Mouse (Mus musculus): ENCODE data around the gene A630076J17Rik. TPM values are rescaled to one million over a fixed set of nuclear protein-coding genes. Genes with fewer than 3 reads are reported as not detected.

A630076J17Rik gene
- polyA plus RNA-seq (2015; fragmentation: Nextera tagmentation; extraction: Ambion mirVana), result not detected in 2 replicates

DNA sequence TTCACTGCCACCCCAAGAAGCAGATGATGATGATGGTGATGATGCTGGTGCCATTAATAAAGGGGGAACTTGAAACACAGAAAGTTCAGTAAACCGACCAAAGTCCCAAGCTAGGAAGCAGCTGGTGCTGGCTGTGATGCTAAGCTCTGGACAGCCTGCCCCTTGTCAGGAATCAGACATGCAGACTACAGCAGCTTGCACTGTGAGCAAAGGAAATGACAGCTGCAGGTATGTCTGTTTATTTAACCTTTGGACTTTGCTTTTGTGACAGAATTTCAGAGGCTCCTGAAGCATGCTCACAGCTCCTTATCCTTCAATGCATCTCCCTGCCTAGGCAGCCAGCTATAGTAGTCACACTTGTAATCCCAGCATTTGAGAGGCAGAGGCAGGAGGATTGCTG, at the start of gene A630076J17Rik:
A630076J17Rik (plus strand) TSS at position 88 of the 400 bp plus-strand sequence.
- Histone ChIP-seq H3K27ac (no peak within 1 kb of the TSS), H3K4me3 (replicated peaks) (no peak within 1 kb of the TSS), H3K9me3 (replicated peaks) (no peaks in the 10 kb centered on the region), H3K4me1 (0 out of 2 replicates have a peak, but pooled peaks cover 9% of the 10 kb centered on the region), H3K36me3 (no peaks in the 10 kb centered on the region), H3K9ac (no peak within 1 kb of the TSS), H3K4me2 (no peak within 1 kb of the TSS), H3K27me3 (0 out of 2 replicates have a peak, but pooled peaks cover 9% of the 10 kb centered on the region)
- WGBS, result 25% methylated on average over 1 of the region's 1 CpGs
- 0 out of 2 replicates have a peak, but pooled peaks have one; percentile 14 for ATAC-seq (replicated peaks; ENCODE audit: low FRiP score)

DNA sequence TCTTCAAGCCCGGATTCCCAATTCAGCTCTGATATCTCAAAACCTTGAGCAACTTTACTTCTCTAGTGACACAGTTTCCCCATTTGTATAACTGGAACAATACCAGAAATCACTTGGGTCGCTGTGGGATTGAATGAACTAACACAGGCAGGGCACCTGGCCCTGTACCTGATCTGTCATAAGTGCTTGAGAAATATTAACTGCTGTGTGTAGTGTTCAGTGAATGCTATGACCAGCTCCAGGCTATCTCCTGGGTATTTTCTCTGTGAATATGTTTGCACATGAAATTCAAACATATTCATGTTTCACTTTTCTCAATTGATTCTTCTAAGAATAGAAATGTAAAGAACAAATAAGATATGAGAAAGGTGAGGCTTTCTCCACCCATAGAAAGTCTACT, 49.6 kb upstream of the A630076J17Rik start:
- Histone ChIP-seq H3K9ac (no peak overlapping the region), H3K9me3 (replicated peaks) (no peaks in the 10 kb centered on the region), H3K4me2 (no peak overlapping the region), H3K27me3 (no peaks in the 10 kb centered on the region), H3K4me3 (replicated peaks) (no peak overlapping the region), H3K4me1 (no peaks in the 10 kb centered on the region), H3K36me3 (no peaks in the 10 kb centered on the region), H3K27ac (no peak overlapping the region)
- ATAC-seq (replicated peaks; ENCODE audit: low FRiP score), result no peak
- WGBS, result 91% methylated on average over 2 of the region's 2 CpGs

DNA sequence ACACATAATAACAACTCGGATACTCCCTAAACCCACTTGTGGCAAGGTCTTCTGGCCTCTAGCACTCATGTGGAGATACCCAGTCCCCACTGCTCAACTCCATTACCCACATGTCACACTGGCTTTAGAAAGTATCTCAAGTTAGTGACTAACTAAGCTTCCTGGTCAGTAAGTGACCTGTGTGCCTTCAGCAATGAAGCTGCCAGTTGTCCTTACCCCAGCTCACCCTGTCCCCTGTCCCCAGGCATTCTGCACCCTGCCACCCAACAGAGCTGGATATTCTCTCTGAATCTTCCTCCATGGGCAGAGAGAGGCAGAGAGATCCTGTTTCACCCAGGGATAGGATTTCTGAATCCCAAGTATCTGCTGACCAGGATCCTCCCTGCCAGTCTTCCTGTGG, 47.7 kb upstream of the A630076J17Rik start, which contains the start of gene Kcna10:
Kcna10 (plus strand) TSS at position 301 of the 400 bp plus-strand sequence.
- no peak for ATAC-seq (replicated peaks; ENCODE audit: low FRiP score)
- Histone ChIP-seq H3K27me3 (no peaks in the 10 kb centered on the region), H3K4me2 (no peak within 1 kb of the TSS), H3K4me1 (no peaks in the 10 kb centered on the region), H3K9ac (no peak within 1 kb of the TSS), H3K9me3 (replicated peaks) (no peaks in the 10 kb centered on the region), H3K4me3 (replicated peaks) (no peak within 1 kb of the TSS), H3K36me3 (no peaks in the 10 kb centered on the region), H3K27ac (no peak within 1 kb of the TSS)
- 83% methylated on average over 1 of the region's 1 CpGs for WGBS

DNA sequence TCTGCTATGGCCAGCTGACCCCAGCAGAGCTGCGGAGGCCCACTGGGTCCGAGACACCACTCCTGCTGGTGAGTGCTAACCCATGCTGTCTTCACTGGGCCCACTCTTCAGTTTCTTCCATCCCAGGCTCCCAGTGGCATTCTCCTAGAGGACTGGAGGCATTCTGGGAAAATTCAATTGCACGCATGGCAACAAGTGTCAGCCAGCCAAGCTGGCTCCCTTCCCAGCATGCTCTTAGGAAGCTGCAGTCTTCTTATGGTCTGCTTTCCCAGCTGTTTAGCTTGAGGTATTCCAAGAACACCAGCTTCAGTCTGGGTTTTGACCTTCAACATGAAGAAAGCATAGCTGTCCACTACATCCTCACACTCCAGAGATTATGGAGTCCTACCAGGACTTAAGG, 47.2 kb upstream of the A630076J17Rik start:
- H3K36me3 ChIP-seq, result no peaks in the 10 kb centered on the region
- 78% methylated on average over 3 of the region's 3 CpGs for WGBS
- no peak for ATAC-seq (replicated peaks; ENCODE audit: low FRiP score)

DNA sequence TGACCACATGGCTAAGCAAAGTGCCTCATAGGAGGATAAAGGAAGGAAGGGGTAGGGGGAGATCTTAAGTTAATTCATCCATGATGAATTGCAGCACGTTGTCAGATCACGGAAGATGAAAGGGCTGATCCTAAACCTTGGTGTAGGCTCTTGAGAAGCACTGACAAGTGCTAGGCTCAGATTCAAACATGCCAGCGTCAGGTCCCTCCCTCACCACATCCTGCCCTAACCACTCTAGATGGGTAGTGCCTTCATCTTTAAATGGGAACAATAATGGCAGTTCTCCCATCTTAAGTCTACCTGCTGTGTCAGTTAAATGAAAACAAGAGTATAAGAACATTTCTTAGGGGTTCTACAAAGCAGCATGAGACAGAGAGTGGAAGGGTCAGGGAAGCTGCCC, 44.8 kb upstream of the A630076J17Rik start:
- WGBS, result 84% methylated on average over 3 of the region's 3 CpGs
- Histone ChIP-seq H3K9me3 (replicated peaks) (no peaks in the 10 kb centered on the region), H3K4me1 (no peaks in the 10 kb centered on the region)

More for the DNA sequence above, 47.2 kb upstream of the A630076J17Rik start:
- no peak overlapping the region for H3K27ac ChIP-seq
- no peak overlapping the region for H3K4me3 ChIP-seq (replicated peaks)
- H3K4me1 ChIP-seq, result no peaks in the 10 kb centered on the region
- H3K9me3 ChIP-seq (replicated peaks), result no peaks in the 10 kb centered on the region
- no peak overlapping the region for H3K4me2 ChIP-seq
- H3K9ac ChIP-seq, result no peak overlapping the region
- H3K27me3 ChIP-seq, result no peaks in the 10 kb centered on the region

DNA sequence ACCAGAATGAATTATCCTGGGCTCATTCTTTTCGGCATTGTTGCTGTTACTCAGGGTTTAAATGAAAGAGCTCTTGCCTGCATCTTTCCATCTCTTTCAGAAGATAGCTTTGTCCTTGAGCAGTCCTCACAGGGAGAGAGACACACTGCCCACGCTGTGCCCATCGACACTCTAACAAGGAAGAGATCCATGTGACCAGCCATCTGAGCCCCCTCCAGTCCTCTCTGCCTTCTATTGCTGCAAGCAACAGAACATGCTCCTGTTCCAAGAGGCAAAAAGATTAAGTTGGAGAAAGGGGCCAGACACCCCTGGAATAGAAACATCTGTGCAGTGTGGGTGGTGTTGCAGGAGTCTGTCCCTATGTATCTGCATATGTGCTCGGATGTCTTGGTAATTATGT, 43.4 kb upstream of the A630076J17Rik start:
- no peaks in the 10 kb centered on the region for H3K9me3 ChIP-seq (replicated peaks)
- 84% methylated on average over 4 of the region's 4 CpGs for WGBS
- no peak for ATAC-seq (replicated peaks; ENCODE audit: low FRiP score)

More for the DNA sequence above, 44.8 kb upstream of the A630076J17Rik start:
- Histone ChIP-seq H3K4me2 (no peak overlapping the region), H3K27ac (no peak overlapping the region), H3K27me3 (no peaks in the 10 kb centered on the region), H3K9ac (no peak overlapping the region), H3K4me3 (replicated peaks) (no peak overlapping the region), H3K36me3 (no peaks in the 10 kb centered on the region)
- no peak for ATAC-seq (replicated peaks; ENCODE audit: low FRiP score)

DNA sequence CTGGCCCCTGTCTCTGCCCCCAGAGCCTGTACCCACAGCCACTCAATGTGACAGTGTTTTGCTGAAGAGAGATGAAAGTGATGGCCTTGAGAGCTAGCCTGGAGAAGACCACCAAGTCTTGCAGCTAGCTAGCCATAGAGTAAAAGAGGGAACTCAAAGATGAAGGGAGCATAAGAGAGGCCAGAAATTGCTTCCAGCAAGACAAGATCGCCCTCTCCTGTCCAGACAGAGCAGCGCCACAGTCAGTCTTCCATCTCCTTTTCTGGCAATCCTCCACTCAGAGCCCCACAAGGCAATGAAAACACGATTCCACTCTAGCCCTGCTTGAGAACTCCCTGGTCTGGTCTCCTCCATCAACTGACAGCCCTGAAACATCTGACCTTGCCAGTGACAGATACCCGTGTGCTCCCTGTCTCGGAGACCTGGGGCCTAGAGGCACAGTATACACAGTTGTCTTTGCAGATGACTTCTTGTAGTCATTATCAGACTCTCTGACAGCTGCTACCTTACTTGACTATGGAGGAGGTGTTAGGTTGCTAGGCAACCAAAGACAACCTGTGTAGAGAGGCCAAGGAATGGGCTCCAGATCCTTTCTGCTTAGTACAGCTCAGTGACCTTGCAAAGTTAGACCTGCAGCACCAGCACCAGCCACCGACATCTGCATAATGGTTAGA, 42.1 kb upstream of the A630076J17Rik start:
- Histone ChIP-seq H3K4me2 (no peak overlapping the region), H3K36me3 (no peaks in the 10 kb centered on the region), H3K9me3 (replicated peaks) (no peaks in the 10 kb centered on the region), H3K4me1 (no peaks in the 10 kb centered on the region), H3K27me3 (no peaks in the 10 kb centered on the region), H3K9ac (no peak overlapping the region), H3K27ac (no peak overlapping the region), H3K4me3 (replicated peaks) (no peak overlapping the region)
- 46% methylated on average over 6 of the region's 6 CpGs for WGBS
- ATAC-seq (replicated peaks; ENCODE audit: low FRiP score), result no peak

More for the DNA sequence above, 43.4 kb upstream of the A630076J17Rik start:
- H3K27ac ChIP-seq, result no peak overlapping the region
- no peaks in the 10 kb centered on the region for H3K36me3 ChIP-seq
- no peaks in the 10 kb centered on the region for H3K27me3 ChIP-seq
- no peaks in the 10 kb centered on the region for H3K4me1 ChIP-seq
- no peak overlapping the region for H3K4me2 ChIP-seq
- no peak overlapping the region for H3K9ac ChIP-seq
- H3K4me3 ChIP-seq (replicated peaks), result no peak overlapping the region

DNA sequence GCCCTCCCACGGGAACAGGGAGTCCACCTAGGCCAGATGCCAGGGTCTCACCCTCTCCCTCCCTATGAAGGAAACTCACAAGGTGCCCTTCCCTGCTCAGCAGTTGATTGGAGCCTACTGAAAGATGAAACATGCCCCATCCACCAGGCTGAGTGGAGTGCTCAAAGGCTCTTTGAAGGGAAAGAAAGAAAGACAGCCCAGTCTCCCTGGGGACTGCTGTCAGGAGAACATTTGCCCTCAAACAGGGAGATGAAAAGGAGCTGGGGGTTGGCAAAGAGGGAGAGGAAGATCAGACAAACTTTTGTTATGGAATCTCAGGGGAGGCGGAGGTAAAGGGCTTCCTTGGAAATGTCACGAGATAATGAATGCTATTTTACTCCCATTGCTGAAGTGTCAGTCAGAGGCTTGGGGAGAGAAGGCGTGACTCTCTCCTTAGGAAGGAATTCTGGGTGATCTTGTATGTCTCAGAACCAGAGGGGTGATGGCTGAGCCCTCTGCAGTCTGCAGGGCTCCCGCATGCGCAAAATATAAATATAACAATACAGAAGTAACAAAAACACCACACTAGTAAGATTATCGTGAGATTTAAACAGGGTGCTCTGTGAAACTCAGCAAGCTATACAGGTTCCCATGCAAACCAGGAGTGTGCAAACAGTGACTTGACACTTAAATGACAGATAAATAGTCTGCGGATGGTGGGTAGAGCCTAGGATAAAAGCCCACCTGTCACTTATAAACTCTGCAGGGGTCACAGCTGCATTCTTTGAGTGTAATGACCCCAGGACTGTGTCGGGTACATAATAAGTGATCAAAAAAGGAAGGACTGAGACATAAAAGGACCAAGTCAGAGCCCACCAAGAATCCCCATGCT, 28.9 kb upstream of the A630076J17Rik start:
- WGBS, result 35% methylated on average over 9 of the region's 9 CpGs

DNA sequence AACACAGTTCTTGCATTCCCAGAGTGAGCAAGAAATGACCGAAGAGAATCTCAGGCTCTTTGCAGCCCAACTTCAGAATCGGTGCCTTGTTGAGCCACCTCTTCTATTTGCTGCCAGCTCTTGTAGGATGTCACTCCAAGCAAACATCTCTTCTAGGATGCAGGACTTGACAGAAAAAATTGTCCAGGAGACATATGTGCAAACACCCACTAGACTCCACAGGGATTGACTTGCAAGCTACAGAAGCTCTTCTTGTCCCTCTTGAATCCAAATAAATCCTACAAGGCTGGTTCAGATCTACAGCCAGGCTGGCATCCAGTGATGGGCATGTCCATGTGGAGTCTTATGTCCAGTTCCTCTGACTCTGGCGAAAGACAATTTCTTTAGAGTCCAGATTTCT, 26.0 kb upstream of the A630076J17Rik start:
- no peak overlapping the region for H3K4me2 ChIP-seq
- ATAC-seq (replicated peaks; ENCODE audit: low FRiP score), result no peak
- no peaks in the 10 kb centered on the region for H3K36me3 ChIP-seq
- H3K4me3 ChIP-seq (replicated peaks), result no peak overlapping the region
- peaks cover 11% of the 10 kb centered on the region; the same call in 1 of the 2 replicates for H3K4me1 ChIP-seq
- WGBS, result 89% methylated on average over 3 of the region's 3 CpGs
- no peak overlapping the region for H3K9ac ChIP-seq
- no peaks in the 10 kb centered on the region for H3K9me3 ChIP-seq (replicated peaks)
- H3K27me3 ChIP-seq, result peaks cover 5% of the 10 kb centered on the region; the same call in 1 of the 2 replicates
- no peak overlapping the region for H3K27ac ChIP-seq

More for the DNA sequence above, 28.9 kb upstream of the A630076J17Rik start:
- no peak overlapping the region for H3K4me3 ChIP-seq (replicated peaks)
- no peak overlapping the region for H3K27ac ChIP-seq
- H3K9me3 ChIP-seq (replicated peaks), result no peaks in the 10 kb centered on the region
- no peak for ATAC-seq (replicated peaks; ENCODE audit: low FRiP score)
- H3K9ac ChIP-seq, result no peak overlapping the region
- H3K4me2 ChIP-seq, result no peak overlapping the region
- H3K36me3 ChIP-seq, result no peaks in the 10 kb centered on the region
- H3K4me1 ChIP-seq, result 0 out of 2 replicates have a peak, but pooled peaks cover 2% of the 10 kb centered on the region
- H3K27me3 ChIP-seq, result peaks cover 5% of the 10 kb centered on the region; the same call in 1 of the 2 replicates

DNA sequence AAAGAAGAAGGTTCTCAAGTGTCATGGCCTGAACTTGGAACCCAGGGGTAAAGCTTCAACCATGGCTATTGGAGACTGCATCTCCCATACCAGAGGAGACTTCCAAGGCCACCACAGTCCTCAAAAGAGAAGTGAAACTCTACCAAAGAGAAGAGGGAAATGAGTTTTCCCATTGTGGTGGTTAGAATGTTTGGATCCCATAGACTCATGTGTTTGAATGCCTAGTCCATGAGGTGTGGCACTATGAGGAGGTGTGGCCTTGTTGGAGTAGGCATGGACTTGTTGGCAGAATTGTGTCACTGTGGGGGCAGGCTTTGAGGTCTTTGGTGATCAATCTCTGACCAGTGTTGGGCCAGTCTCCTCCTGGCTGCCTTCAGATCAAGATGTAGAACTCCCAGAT, 25.2 kb upstream of the A630076J17Rik start:
- H3K9me3 ChIP-seq (replicated peaks), result no peaks in the 10 kb centered on the region
- ATAC-seq (replicated peaks; ENCODE audit: low FRiP score), result no peak
- H3K9ac ChIP-seq, result no peak overlapping the region
- no peaks in the 10 kb centered on the region for H3K36me3 ChIP-seq
- H3K27ac ChIP-seq, result no peak overlapping the region
- H3K4me1 ChIP-seq, result peaks cover 11% of the 10 kb centered on the region; the same call in 1 of the 2 replicates
- H3K4me2 ChIP-seq, result no peak overlapping the region
- peaks cover 5% of the 10 kb centered on the region; the same call in 1 of the 2 replicates for H3K27me3 ChIP-seq
- no peak overlapping the region for H3K4me3 ChIP-seq (replicated peaks)

DNA sequence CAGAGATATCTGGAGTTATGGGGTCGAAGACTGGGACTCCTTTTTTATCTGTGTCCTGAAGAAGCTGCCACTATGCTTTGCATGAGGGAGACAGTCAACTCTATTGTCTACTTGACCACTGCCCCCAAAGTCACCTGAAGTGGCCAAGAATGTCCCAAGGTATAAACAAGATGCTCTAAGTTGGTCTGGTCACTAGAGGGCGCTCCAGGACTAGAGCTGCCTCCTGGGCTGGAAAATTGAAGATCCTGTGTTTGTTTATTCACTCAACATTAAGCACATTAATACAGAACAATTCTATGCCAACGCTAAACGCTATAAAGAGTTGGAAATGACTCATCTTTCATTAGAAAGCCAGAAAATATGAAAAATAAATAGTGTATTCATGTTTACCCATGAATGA, 24.4 kb upstream of the A630076J17Rik start:
- Histone ChIP-seq H3K4me2 (no peak overlapping the region), H3K4me3 (replicated peaks) (no peak overlapping the region), H3K27ac (no peak overlapping the region), H3K9ac (no peak overlapping the region), H3K36me3 (no peaks in the 10 kb centered on the region), H3K4me1 (peaks cover 11% of the 10 kb centered on the region; the same call in 1 of the 2 replicates), H3K9me3 (replicated peaks) (no peaks in the 10 kb centered on the region), H3K27me3 (peaks cover 5% of the 10 kb centered on the region; the same call in 1 of the 2 replicates)
- 12% methylated on average over 4 of the region's 4 CpGs for WGBS
- ATAC-seq (replicated peaks; ENCODE audit: low FRiP score), result no peak
